Mouse (Mus musculus) thymus, adult 2 months (tissue): ENCODE results near the gene Zfp638.

Source experiments
- CTCF ChIP-seq: fragments of 200-500 bp; IDR thresholded peaks from 2 replicates; pipeline ENCODE4 v1.5.1; 2012; ENCODE audit warnings: mild to moderate bottlenecking, control low read depth, low read length, moderate library complexity, borderline replicate concordance; ENCODE audit not compliant: control insufficient read depth, poor library complexity, insufficient read depth; ENCODE audit errors: extremely low read depth
- POLR2A ChIP-seq: fragments of 200-500 bp; IDR thresholded peaks from 2 replicates; pipeline ENCODE4 v1.6.1; 2012; ENCODE audit warnings: mild to moderate bottlenecking, low read length, control low read depth, moderate library complexity; ENCODE audit not compliant: control insufficient read depth, poor library complexity, insufficient read depth; ENCODE audit errors: extremely low read depth

DNA sequence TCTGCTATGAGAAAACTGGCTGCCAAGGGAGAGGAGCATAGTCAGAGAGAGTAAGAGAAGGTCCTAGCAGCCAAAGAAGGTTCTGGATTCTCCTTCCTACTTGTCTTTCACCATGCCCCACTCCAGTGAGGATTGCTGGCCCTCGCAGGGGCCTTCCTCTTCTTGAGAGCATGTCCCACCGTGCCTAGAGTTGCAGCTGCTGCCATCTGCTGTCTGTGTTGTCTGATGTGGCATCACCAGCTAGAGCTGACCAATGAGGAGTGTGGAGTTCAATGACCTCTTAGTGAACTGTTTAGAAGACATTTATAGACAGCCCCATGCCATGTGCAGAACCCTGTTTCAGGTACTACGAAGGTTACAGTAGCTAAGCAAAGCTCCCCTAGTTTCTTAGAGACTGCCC is 150.5 kb downstream of the Zfp638 start:
- TF ChIP-seq CTCF: no peak
- no peak for TF ChIP-seq POLR2A
